Mouse (Mus musculus): ENCODE results near the gene Dppa1.
"Not testable (repeated sequence)": the region's sequence is repeated elsewhere in the genome, so short reads cannot be mapped to it uniquely, and the experiment has no call there.

The Dppa1 gene

GRCm38 (mm10) chr11:46629211-46629795 lies at the start of gene Dppa1:
Gene Dppa1, minus strand, starts transcription at chr11:46629261.
- DNase-seq (ENCODE audit: low spot score) = no peak

GRCm38 (mm10) chr11:46667938-46668337 lies 38.9 kb upstream of the Dppa1 start:
- DNase-seq (ENCODE audit: low spot score) = no peak

- no peak for DNase-seq (ENCODE audit: low spot score)
Measured at GRCm38 (mm10) chr11:46667105-46667504, 38.0 kb upstream of the Dppa1 start.

- no peak for DNase-seq (ENCODE audit: low spot score)
Measured at GRCm38 (mm10) chr11:46665599-46666522, 36.8 kb upstream of the Dppa1 start.

- no peak for DNase-seq (ENCODE audit: low spot score)
Measured at GRCm38 (mm10) chr11:46663215-46663614, 34.2 kb upstream of the Dppa1 start.

GRCm38 (mm10) chr11:46652476-46652875 lies 23.4 kb upstream of the Dppa1 start:
- DNase-seq (ENCODE audit: low spot score) = no peak

- not testable (repeated sequence) for DNase-seq (ENCODE audit: low spot score)
Measured at GRCm38 (mm10) chr11:46649655-46650054, 20.6 kb upstream of the Dppa1 start.

GRCm38 (mm10) chr11:46644824-46645223 lies 15.8 kb upstream of the Dppa1 start:
- DNase-seq (ENCODE audit: low spot score) = no peak

- no peak for DNase-seq (ENCODE audit: low spot score)
Measured at GRCm38 (mm10) chr11:46636568-46636967, 7.5 kb upstream of the Dppa1 start.

- not testable (repeated sequence) for DNase-seq (ENCODE audit: low spot score)
Measured at GRCm38 (mm10) chr11:46635516-46635915, 6.5 kb upstream of the Dppa1 start.

GRCm38 (mm10) chr11:46631635-46632034 lies 2.6 kb upstream of the Dppa1 start:
- DNase-seq (ENCODE audit: low spot score) = peak; percentile 60

- no peak for DNase-seq (ENCODE audit: low spot score)
Measured at GRCm38 (mm10) chr11:46620414-46621168, 8.5 kb downstream of the Dppa1 start.

GRCm38 (mm10) chr11:46619929-46620328 lies 9.1 kb downstream of the Dppa1 start:
- DNase-seq (ENCODE audit: low spot score) = no peak

GRCm38 (mm10) chr11:46592416-46592815 lies 36.6 kb downstream of the Dppa1 start:
- DNase-seq (ENCODE audit: low spot score) = no peak

GRCm38 (mm10) chr11:46582741-46583140 lies 46.3 kb downstream of the Dppa1 start:
- DNase-seq (ENCODE audit: low spot score) = no peak

GRCm38 (mm10) chr11:46580428-46580827 lies 48.6 kb downstream of the Dppa1 start:
- DNase-seq (ENCODE audit: low spot score) = no peak

GRCm38 (mm10) chr11:46578771-46579281 lies 50.2 kb downstream of the Dppa1 start:
- DNase-seq (ENCODE audit: low spot score) = peak; percentile 42

- no peak for DNase-seq (ENCODE audit: low spot score)
Measured at GRCm38 (mm10) chr11:46571327-46571726, 57.7 kb downstream of the Dppa1 start, which contains the start of gene BC053393. Gene BC053393, plus strand, starts transcription at chr11:46571536.

- no peak for DNase-seq (ENCODE audit: low spot score)
Measured at GRCm38 (mm10) chr11:46569107-46569506, 60.0 kb downstream of the Dppa1 start.

- no peak for DNase-seq (ENCODE audit: low spot score)
Measured at GRCm38 (mm10) chr11:46565967-46566366, 63.1 kb downstream of the Dppa1 start.

- DNase-seq (ENCODE audit: low spot score) = no peak
Measured at GRCm38 (mm10) chr11:46564671-46565070, 64.4 kb downstream of the Dppa1 start.

GRCm38 (mm10) chr11:46561096-46561495 lies 68.0 kb downstream of the Dppa1 start:
- no peak for DNase-seq (ENCODE audit: low spot score)
